Mouse (Mus musculus) left cerebral cortex, postnatal 10 days (tissue): Measurements from ENCODE around the gene Ccdc105. TPM values are rescaled to one million over a fixed set of nuclear protein-coding genes. Genes with fewer than 3 reads are reported as not detected.
A peak's percentile ranks its signal among the peaks of the same experiment; 100 is the strongest.

Experiments
- DNase-seq, 2 experiments: peaks; one replicate each; pipeline ENCODE4 v3.0.0; 2021 to 2022; ENCODE audit warnings: low spot score in 2 of 2, mixed read lengths in 1 of 2; ENCODE audit errors: extremely low spot score in 1 of 2
- intact Hi-C: fragments of 180-260 bp; cut with DNase I; formaldehyde crosslinking; loops from one replicate; pipeline ENCODE4 v1.15.1; 2025
- total RNA-seq, 2 experiments: library from RNA; stranded (reverse); gene quantifications; 2 replicates each; pipeline ENCODE4 v1.2.3; 2021

Ccdc105 gene
- total RNA-seq, 2 experiments from 2014 or later, result 0.20 to 0.32 TPM

- DNase-seq, result peak; percentile 60 to 75
- intact Hi-C loops, result no loop called here
Measured at GRCm38 (mm10) chr10:78722654-78723053, 30.2 kb downstream of the Ccdc105 start.

- no peak for DNase-seq
- intact Hi-C loops, result no loop called here
Measured at GRCm38 (mm10) chr10:78722036-78722435, 30.8 kb downstream of the Ccdc105 start.

GRCm38 (mm10) chr10:78718056-78718455 is 34.8 kb downstream of the Ccdc105 start, which contains the start of gene Casp14:
Casp14 (minus strand) TSS chr10:78718294.
- no peak for DNase-seq
- intact Hi-C loops, result no loop called here

- no peak for DNase-seq
- intact Hi-C loops, result no loop called here
Measured at GRCm38 (mm10) chr10:78716231-78716630, 36.6 kb downstream of the Ccdc105 start.

- no peak for DNase-seq
- intact Hi-C loops, result no loop called here
Measured at GRCm38 (mm10) chr10:78715156-78715555, 37.7 kb downstream of the Ccdc105 start.

GRCm38 (mm10) chr10:78714129-78714528 is 38.7 kb downstream of the Ccdc105 start:
- no peak for DNase-seq
- intact Hi-C loops, result no loop called here

GRCm38 (mm10) chr10:78710706-78711105 is 42.2 kb downstream of the Ccdc105 start:
- intact Hi-C loops, result no loop called here
- no peak for DNase-seq

- DNase-seq, result no peak
- intact Hi-C loops, result no loop called here
Measured at GRCm38 (mm10) chr10:78700881-78701280, 52.0 kb downstream of the Ccdc105 start.

Other genes with a start within 250 kb of the Ccdc105 start
- gene Olfr1358, start 235.6 kb downstream of the Ccdc105 start, total RNA-seq, result not detected
- gene Ilvbl, start 178.7 kb downstream of the Ccdc105 start, total RNA-seq, result 10 to 100 TPM; 19.2 to 21.9 TPM
- gene Syde1, start 161.1 kb downstream of the Ccdc105 start, total RNA-seq, result 1 to 10 TPM; 3.9 TPM
- gene Olfr1357, start 135.0 kb downstream of the Ccdc105 start, total RNA-seq, result not detected
- not detected for gene Casp14, start 34.8 kb downstream of the Ccdc105 start, total RNA-seq
- 10 to 100 TPM; 17.3 to 18.4 TPM for gene Slc1a6, start 27.4 kb upstream of the Ccdc105 start, total RNA-seq
- not detected for gene Olfr1356, start 99.1 kb upstream of the Ccdc105 start, total RNA-seq
- not detected for gene Olfr1355, start 122.5 kb upstream of the Ccdc105 start, total RNA-seq
- gene Olfr1354, start 160.1 kb upstream of the Ccdc105 start, total RNA-seq, result not detected
- not detected for gene Olfr8, start 197.6 kb upstream of the Ccdc105 start, total RNA-seq
- gene Olfr1353, start 210.2 kb upstream of the Ccdc105 start, total RNA-seq, result not detected
- gene Olfr1352, start 228.0 kb upstream of the Ccdc105 start, total RNA-seq, result not detected